In genomic region chr12:67059136-67060014, GRCm38 (mm10) we compare ENCODE assay signal across 9 mouse cellular contexts.
DNase-seq lines count a peak whose midpoint lies in the region; ATAC-seq and TF ChIP-seq lines count a peak whose summit lies in the region.
"Had no signal": no experiment of that assay in that cellular context is flagged by ENCODE, and none has a peak within 500 bp of the region (broad histone marks: within the 10 kb centered on the region; RNA-seq: fewer than 3 reads in every experiment).

No protein-coding gene starts in this region.

- H3K4me3 ChIP-seq in kidney, postnatal 0 days (replicated peaks; ENCODE audit: low read depth, low read length): no peak overlapping the region
- no peak overlapping the region for H3K4me3 ChIP-seq in liver, embryonic 14.5 days (ENCODE audit: insufficient read depth in 1 of 2, low read depth in 2 of 2, low read length in 2 of 2)
- H3K4me3 ChIP-seq: erythroblast, embryonic 14.5 days had no signal

- no peak overlapping the region for H3K27ac ChIP-seq in kidney, postnatal 0 days
- H3K27ac ChIP-seq in liver, embryonic 14.5 days: no peak overlapping the region

- peak; percentile 15 for DNase-seq in kidney, postnatal 0 days (ENCODE audit: low spot score)
- DNase-seq in kidney, adult 8-10 months: no peak
- peak; percentile 20 for DNase-seq in gonadal fat pad, adult 2 months (ENCODE audit: low read depth)
- DNase-seq in liver, embryonic 14.5 days (ENCODE audit: low read depth in 3 of 3, low spot score in 3 of 3): peak; percentile 32 to 52 (median 47)
- DNase-seq in yolk sac, embryonic 10.5 days (ENCODE audit: low spot score): peak; percentile 4
- no peak for DNase-seq in frontal cortex, postnatal 14 days (ENCODE audit: low spot score in 2 of 2)
- DNase-seq in left cerebral cortex, postnatal 4 days: no peak

- TF ChIP-seq CTCF in kidney, postnatal 0 days (IDR thresholded peaks at IDR 0.05; ENCODE audit: low read depth): no peak
- TF ChIP-seq CTCF in liver, embryonic 14.5 days (IDR thresholded peaks at IDR 0.05; ENCODE audit: low read depth): no peak

- no peak overlapping the region for H3K9ac ChIP-seq in kidney, postnatal 0 days (ENCODE audit: low read depth, low read length)
- H3K9ac ChIP-seq in liver, embryonic 14.5 days (replicated peaks): no peak overlapping the region

- H3K27me3 ChIP-seq in kidney, postnatal 0 days (ENCODE audit: insufficient read depth, low read length): no peaks in the 10 kb centered on the region
- H3K27me3 ChIP-seq in liver, embryonic 14.5 days (ENCODE audit: control insufficient read depth, insufficient read depth, low read length): no peaks in the 10 kb centered on the region

- peaks cover 9% of the 10 kb centered on the region for H3K9me3 ChIP-seq in kidney, postnatal 0 days (replicated peaks; ENCODE audit: low read length)
- H3K9me3 ChIP-seq in liver, embryonic 14.5 days (ENCODE audit: control insufficient read depth, low read length): peaks cover 9% of the 10 kb centered on the region

- H3K4me1 ChIP-seq in kidney, postnatal 0 days (replicated peaks; ENCODE audit: insufficient read depth, low read length): no peaks in the 10 kb centered on the region
- no peaks in the 10 kb centered on the region for H3K4me1 ChIP-seq in liver, embryonic 14.5 days (replicated peaks; ENCODE audit: control insufficient read depth in 2 of 2, insufficient read depth in 2 of 2, low read length in 1 of 2)

- intact Hi-C loops in left cerebral cortex, postnatal 4 days (cut with DNase I): no loop called here

- H3K4me2 ChIP-seq in kidney, postnatal 0 days (ENCODE audit: low read length): no peak overlapping the region
- H3K4me2 ChIP-seq in liver, embryonic 14.5 days (ENCODE audit: low read depth): no peak overlapping the region

- H3K36me3 ChIP-seq in kidney, postnatal 0 days (ENCODE audit: insufficient read depth, low read length): no peaks in the 10 kb centered on the region
- H3K36me3 ChIP-seq in liver, embryonic 14.5 days (replicated peaks; ENCODE audit: control insufficient read depth, insufficient read depth, low read depth): no peaks in the 10 kb centered on the region

- TF ChIP-seq EP300 in liver, embryonic 14.5 days (IDR thresholded peaks at IDR 0.05; ENCODE audit: low read depth): no peak

- ATAC-seq in kidney, postnatal 0 days (replicated peaks; ENCODE audit: low FRiP score, low read depth): peak; percentile 99
- ATAC-seq in activated CD4-positive, CD25-positive, alpha-beta regulatory T cell, adult 4 months: peak; percentile 74
- peak; percentile 82 for ATAC-seq in liver, embryonic 14.5 days (ENCODE audit: insufficient read depth)

- 71% methylated on average over 19 of the region's 19 CpGs for WGBS in kidney, postnatal 0 days
- 51% methylated on average over 19 of the region's 19 CpGs for WGBS in liver, embryonic 14.5 days (ENCODE audit: insufficient replicate concordance)

Comparison
In these comparisons a context has a peak if more than half of its experiments do, and no peak if none do; other contexts are left out.
1. DNase-seq: peak in kidney, postnatal 0 days (single experiment), gonadal fat pad, adult 2 months (single experiment), liver, embryonic 14.5 days (3 of 3) and yolk sac, embryonic 10.5 days (single experiment); none in kidney, adult 8-10 months (0 of 2), frontal cortex, postnatal 14 days (0 of 2) and left cerebral cortex, postnatal 4 days (single experiment).
2. Peak in every context shown above with its lines, with median percentiles within 50 percentile points of each other: ATAC-seq.